Mouse (Mus musculus) hematopoietic stem cell, adult 5-6 weeks (primary cell): ENCODE results near the gene Pfdn4. TPM values are rescaled to one million over a fixed set of nuclear protein-coding genes. Genes with fewer than 3 reads are reported as not detected.
"Not testable (repeated sequence)": the region's sequence is repeated elsewhere in the genome, so short reads cannot be mapped to it uniquely, and the experiment has no call there.

Experiments
- ATAC-seq, 2 experiments: fragments of 125-278 bp in 1 of 2; replicated peaks in 1 of 2; 2 replicates each; pipeline ENCODE4 v1.8.0; 2016 to 2017; ENCODE audit warnings: inconsistent platforms in 2 of 2, mild to moderate bottlenecking in 2 of 2, moderate number of reproducible peaks in 2 of 2, low read depth in 1 of 2, moderate TSS enrichment in 1 of 2; ENCODE audit not compliant: low FRiP score in 2 of 2, poor library complexity in 2 of 2, severe bottlenecking in 2 of 2, insufficient read depth in 1 of 2, low TSS enrichment in 1 of 2
- total RNA-seq: library from RNA; stranded (forward); fragments of 172-1452, 232-1000 nt; gene quantifications from 2 replicates; pipeline ENCODE4 v1.2.3, GENCODE M21; 2017

The Pfdn4 gene
- total RNA-seq = 52.9 and 58.7 TPM in 2 replicates

GRCm38 (mm10) chr2:170496154-170496930 is at the start of gene Pfdn4:
Gene Pfdn4, plus strand, starts transcription at chr2:170496428.
- ATAC-seq = peak in 1 of 2 experiments; percentile 20; a peak in 2 of 4 replicates

GRCm38 (mm10) chr2:170446843-170447383 is 49.3 kb upstream of the Pfdn4 start:
- ATAC-seq = no peak

- no peak for ATAC-seq
Measured at GRCm38 (mm10) chr2:170447651-170448050, 48.6 kb upstream of the Pfdn4 start.

GRCm38 (mm10) chr2:170450933-170451332 is 45.3 kb upstream of the Pfdn4 start:
- ATAC-seq = peak; percentile 52 to 85

- ATAC-seq = not testable (repeated sequence)
Measured at GRCm38 (mm10) chr2:170453809-170454208, 42.4 kb upstream of the Pfdn4 start.

- no peak for ATAC-seq
Measured at GRCm38 (mm10) chr2:170459183-170459582, 37.0 kb upstream of the Pfdn4 start.

- no peak for ATAC-seq
Measured at GRCm38 (mm10) chr2:170459805-170460204, 36.4 kb upstream of the Pfdn4 start.

- peak; percentile 17 to 26; a peak in 2 of 4 replicates for ATAC-seq
Measured at GRCm38 (mm10) chr2:170461652-170462051, 34.6 kb upstream of the Pfdn4 start.

GRCm38 (mm10) chr2:170464817-170465216 is 31.4 kb upstream of the Pfdn4 start:
- ATAC-seq = no peak

GRCm38 (mm10) chr2:170468009-170468408 is 28.2 kb upstream of the Pfdn4 start:
- no peak for ATAC-seq

GRCm38 (mm10) chr2:170469616-170470308 is 26.5 kb upstream of the Pfdn4 start:
- peak; percentile 72 to 76 for ATAC-seq

- no peak for ATAC-seq
Measured at GRCm38 (mm10) chr2:170470591-170470990, 25.6 kb upstream of the Pfdn4 start.

GRCm38 (mm10) chr2:170474125-170474524 is 22.1 kb upstream of the Pfdn4 start:
- ATAC-seq = no peak

- no peak for ATAC-seq
Measured at GRCm38 (mm10) chr2:170475164-170475563, 21.1 kb upstream of the Pfdn4 start.

GRCm38 (mm10) chr2:170476215-170476614 is 20.0 kb upstream of the Pfdn4 start:
- peak in 1 of 2 experiments; percentile 53; a peak in 2 of 4 replicates for ATAC-seq

- no peak for ATAC-seq
Measured at GRCm38 (mm10) chr2:170476643-170477042, 19.6 kb upstream of the Pfdn4 start.

- ATAC-seq = no peak
Measured at GRCm38 (mm10) chr2:170482019-170482540, 14.1 kb upstream of the Pfdn4 start.

GRCm38 (mm10) chr2:170483914-170484313 is 12.3 kb upstream of the Pfdn4 start:
- ATAC-seq = no peak
